Mouse (Mus musculus): ENCODE measurements around the gene Tmem108. TPM values are rescaled to one million over a fixed set of nuclear protein-coding genes. Genes with fewer than 3 reads are reported as not detected.
A peak's percentile ranks its signal among the peaks of the same experiment; 100 is the strongest.

Tmem108 gene
- total and polyA plus RNA-seq, 2 experiments from 2014 or later = 24.8 to 25.2 TPM

GRCm38 (mm10) chr9:103524600-103524999, 237.0 kb downstream of the Tmem108 start:
- H3K4me2 ChIP-seq (ENCODE audit: low read depth, low read length, poor library complexity, severe bottlenecking) = no peak overlapping the region
- H3K9me3 ChIP-seq (ENCODE audit: low read length) = no peaks in the 10 kb centered on the region
- no peak overlapping the region for H3K9ac ChIP-seq (replicated peaks; ENCODE audit: low read length, poor library complexity, severe bottlenecking)
- peak; percentile 13; the same call in 1 of the 2 replicates for TF ChIP-seq CTCF (IDR thresholded peaks at IDR 0.05)
- peaks cover 18% of the 10 kb centered on the region; the same call in 1 of the 2 replicates for H3K4me1 ChIP-seq (ENCODE audit: insufficient read depth, low read length)
- no peaks in the 10 kb centered on the region for H3K36me3 ChIP-seq (ENCODE audit: insufficient read depth, low read length)
- H3K27me3 ChIP-seq (ENCODE audit: insufficient read depth, low read length) = no peaks in the 10 kb centered on the region
- no peak overlapping the region for H3K4me3 ChIP-seq (ENCODE audit: low read depth, low read length)
- 15% methylated on average over 5 of the region's 5 CpGs for WGBS
- peak; percentile 65; the same call in 1 of the 2 replicates for ATAC-seq (ENCODE audit: low FRiP score)
- H3K27ac ChIP-seq (ENCODE audit: low read depth, low read length) = no peak overlapping the region
- no peak for DNase-seq (ENCODE audit: low spot score)

- DNase-seq (ENCODE audit: low spot score) = peak; percentile 48
- no peak overlapping the region for H3K4me2 ChIP-seq (ENCODE audit: low read depth, low read length, poor library complexity, severe bottlenecking)
- no peak for TF ChIP-seq CTCF (IDR thresholded peaks at IDR 0.05)
- 30% methylated on average over 7 of the region's 7 CpGs for WGBS
- H3K4me1 ChIP-seq (ENCODE audit: insufficient read depth, low read length) = peaks cover 18% of the 10 kb centered on the region; the same call in 1 of the 2 replicates
- H3K27ac ChIP-seq (ENCODE audit: low read depth, low read length) = no peak overlapping the region
- no peaks in the 10 kb centered on the region for H3K36me3 ChIP-seq (ENCODE audit: insufficient read depth, low read length)
- no peaks in the 10 kb centered on the region for H3K9me3 ChIP-seq (ENCODE audit: low read length)
- H3K4me3 ChIP-seq (ENCODE audit: low read depth, low read length) = no peak overlapping the region
- no peaks in the 10 kb centered on the region for H3K27me3 ChIP-seq (ENCODE audit: insufficient read depth, low read length)
- no peak overlapping the region for H3K9ac ChIP-seq (replicated peaks; ENCODE audit: low read length, poor library complexity, severe bottlenecking)
- no peak for ATAC-seq (ENCODE audit: low FRiP score)
These were observed 237.8 kb downstream of the Tmem108 start for GRCm38 (mm10) chr9:103523742-103524403.

GRCm38 (mm10) chr9:103523008-103523407, 238.6 kb downstream of the Tmem108 start:
- WGBS = 68% methylated on average over 5 of the region's 6 CpGs
- Histone ChIP-seq H3K27me3 (ENCODE audit: insufficient read depth, low read length) (no peaks in the 10 kb centered on the region), H3K9me3 (ENCODE audit: low read length) (no peaks in the 10 kb centered on the region), H3K4me2 (ENCODE audit: low read depth, low read length, poor library complexity, severe bottlenecking) (no peak overlapping the region), H3K4me3 (ENCODE audit: low read depth, low read length) (no peak overlapping the region), H3K36me3 (ENCODE audit: insufficient read depth, low read length) (no peaks in the 10 kb centered on the region), H3K4me1 (ENCODE audit: insufficient read depth, low read length) (peaks cover 18% of the 10 kb centered on the region; the same call in 1 of the 2 replicates), H3K9ac (replicated peaks; ENCODE audit: low read length, poor library complexity, severe bottlenecking) (no peak overlapping the region), H3K27ac (ENCODE audit: low read depth, low read length) (no peak overlapping the region)
- DNase-seq (ENCODE audit: low spot score) (no peak), ATAC-seq (ENCODE audit: low FRiP score) (no peak)
- no peak for TF ChIP-seq CTCF (IDR thresholded peaks at IDR 0.05)

GRCm38 (mm10) chr9:103513884-103514283, 247.8 kb downstream of the Tmem108 start:
- Histone ChIP-seq H3K27me3 (ENCODE audit: insufficient read depth, low read length) (no peaks in the 10 kb centered on the region), H3K9ac (replicated peaks; ENCODE audit: low read length, poor library complexity, severe bottlenecking) (no peak overlapping the region), H3K4me3 (ENCODE audit: low read depth, low read length) (no peak overlapping the region), H3K4me1 (ENCODE audit: insufficient read depth, low read length) (no peaks in the 10 kb centered on the region; the same call in 1 of the 2 replicates), H3K27ac (ENCODE audit: low read depth, low read length) (no peak overlapping the region), H3K36me3 (ENCODE audit: insufficient read depth, low read length) (no peaks in the 10 kb centered on the region), H3K4me2 (ENCODE audit: low read depth, low read length, poor library complexity, severe bottlenecking) (no peak overlapping the region), H3K9me3 (ENCODE audit: low read length) (no peaks in the 10 kb centered on the region)
- DNase-seq (ENCODE audit: low spot score) = no peak
- 36% methylated on average over 2 of the region's 2 CpGs for WGBS
- no peak; the same call in 1 of the 2 replicates for TF ChIP-seq CTCF (IDR thresholded peaks at IDR 0.05)
- no peak for ATAC-seq (ENCODE audit: low FRiP score)

- no peaks in the 10 kb centered on the region for H3K36me3 ChIP-seq (ENCODE audit: insufficient read depth, low read length)
- WGBS = 74% methylated on average over 6 of the region's 6 CpGs
- H3K4me2 ChIP-seq (ENCODE audit: low read depth, low read length, poor library complexity, severe bottlenecking) = no peak overlapping the region
- no peaks in the 10 kb centered on the region for H3K9me3 ChIP-seq (ENCODE audit: low read length)
- no peak overlapping the region for H3K4me3 ChIP-seq (ENCODE audit: low read depth, low read length)
- H3K27me3 ChIP-seq (ENCODE audit: insufficient read depth, low read length) = no peaks in the 10 kb centered on the region
- no peak overlapping the region for H3K9ac ChIP-seq (replicated peaks; ENCODE audit: low read length, poor library complexity, severe bottlenecking)
- DNase-seq (ENCODE audit: low spot score) = no peak
- no peak for ATAC-seq (ENCODE audit: low FRiP score)
- H3K4me1 ChIP-seq (ENCODE audit: insufficient read depth, low read length) = no peaks in the 10 kb centered on the region; the same call in none of the 2 replicates
- no peak for TF ChIP-seq CTCF (IDR thresholded peaks at IDR 0.05)
- H3K27ac ChIP-seq (ENCODE audit: low read depth, low read length) = no peak overlapping the region
These were observed 249.4 kb downstream of the Tmem108 start for GRCm38 (mm10) chr9:103512257-103512656.

GRCm38 (mm10) chr9:103506968-103507584, 254.6 kb downstream of the Tmem108 start:
- Histone ChIP-seq H3K27me3 (ENCODE audit: insufficient read depth, low read length) (no peaks in the 10 kb centered on the region), H3K9me3 (ENCODE audit: low read length) (no peaks in the 10 kb centered on the region), H3K4me2 (ENCODE audit: low read depth, low read length, poor library complexity, severe bottlenecking) (no peak overlapping the region), H3K4me3 (ENCODE audit: low read depth, low read length) (no peak overlapping the region), H3K9ac (replicated peaks; ENCODE audit: low read length, poor library complexity, severe bottlenecking) (no peak overlapping the region), H3K36me3 (ENCODE audit: insufficient read depth, low read length) (no peaks in the 10 kb centered on the region), H3K27ac (ENCODE audit: low read depth, low read length) (no peak overlapping the region), H3K4me1 (ENCODE audit: insufficient read depth, low read length) (peaks cover 13% of the 10 kb centered on the region)
- DNase-seq (ENCODE audit: low spot score) (no peak), ATAC-seq (ENCODE audit: low FRiP score) (no peak)
- TF ChIP-seq CTCF (IDR thresholded peaks at IDR 0.05) = no peak
- 77% methylated on average over 7 of the region's 7 CpGs for WGBS

All from midbrain, postnatal 0 days (tissue).